Comparison of ENCODE assay signal across 16 mouse cellular contexts in genomic region chr10:117536769-117537599, GRCm38 (mm10).
A peak's percentile ranks its signal among the peaks of the same experiment; 100 is the strongest.
DNase-seq lines count a peak whose midpoint lies in the region.
"Had no signal": no experiment of that assay in that cellular context is flagged by ENCODE, and none has a peak within 500 bp of the region (broad histone marks: within the 10 kb centered on the region; RNA-seq: fewer than 3 reads in every experiment).

No protein-coding gene starts in this region.

- peak; percentile 92 for DNase-seq in 3T3-L1 (ENCODE audit: low read depth, low spot score)
- DNase-seq in adipocyte (ENCODE audit: low spot score), result peak; percentile 94
- DNase-seq in layer of hippocampus, postnatal 10 days (ENCODE audit: low spot score in 2 of 2), result no peak
- no peak for DNase-seq in heart, adult 8-10 months (ENCODE audit: low spot score)
- DNase-seq: adrenal gland, adult 2 months; adrenal gland, adult 8-10 months; adrenal gland, postnatal 10 days; adrenal gland, postnatal 14 days; adrenal gland, postnatal 25 days; adrenal gland, postnatal 36 days; B cell, adult 2 months; cerebellum, adult 11 months; cerebellum, adult 11-12 months; cerebellum, adult 18-20 months; cerebellum, adult 2 months; cerebellum, adult 8-10 months had no signal

Comparison
In these comparisons a context has a peak if more than half of its experiments do, and no peak if none do; other contexts are left out.
1. DNase-seq: peak in 3T3-L1 (single experiment) and adipocyte (single experiment); none in layer of hippocampus, postnatal 10 days (0 of 2) and heart, adult 8-10 months (single experiment).